In genomic region chr13:100516213-100517105, GRCm38 (mm10) we compare ENCODE assay signal across 8 mouse cellular contexts. TPM values are rescaled to one million over a fixed set of nuclear protein-coding genes. Genes with fewer than 3 reads are reported as not detected.
DNase-seq lines count a peak whose midpoint lies in the region; ATAC-seq and TF ChIP-seq lines count a peak whose summit lies in the region.

No protein-coding gene starts in this region.

- no peaks in the 10 kb centered on the region for H3K36me3 ChIP-seq in hindbrain, embryonic 11.5 days (ENCODE audit: control insufficient read depth, insufficient read depth, low read length)
- H3K36me3 ChIP-seq in hindbrain, embryonic 13.5 days = no peaks in the 10 kb centered on the region
- no peaks in the 10 kb centered on the region for H3K36me3 ChIP-seq in lung, postnatal 0 days (ENCODE audit: insufficient read depth, low read length)
- no peaks in the 10 kb centered on the region for H3K36me3 ChIP-seq in heart, embryonic 10.5 days

- H3K9ac ChIP-seq in hindbrain, embryonic 11.5 days (ENCODE audit: low read depth, low read length) = no peak overlapping the region
- no peak overlapping the region for H3K9ac ChIP-seq in hindbrain, embryonic 13.5 days
- H3K9ac ChIP-seq in lung, postnatal 0 days (replicated peaks; ENCODE audit: low read depth) = no peak overlapping the region

- H3K4me2 ChIP-seq in hindbrain, embryonic 11.5 days (replicated peaks; ENCODE audit: low read depth, low read length) = no peak overlapping the region
- H3K4me2 ChIP-seq in hindbrain, embryonic 13.5 days = no peak overlapping the region
- 0 out of 2 replicates have a peak overlapping the region, but pooled peaks have one; percentile 9 for H3K4me2 ChIP-seq in lung, postnatal 0 days (replicated peaks; ENCODE audit: low read depth, low read length)

- 54% methylated on average over 12 of the region's 12 CpGs for WGBS in hindbrain, embryonic 11.5 days
- 57% methylated on average over 12 of the region's 12 CpGs for WGBS in hindbrain, embryonic 13.5 days
- 50% methylated on average over 12 of the region's 12 CpGs for WGBS in lung, postnatal 0 days
- 53% methylated on average over 12 of the region's 12 CpGs for whole genome bisulfite sequencing in heart, embryonic 10.5 days

- POLR2A ChIA-PET in Patski (lab: Charles Lee) = no interaction called here

- H3K4me3 ChIP-seq in hindbrain, embryonic 11.5 days (ENCODE audit: low read depth, low read length) = no peak overlapping the region
- H3K4me3 ChIP-seq in hindbrain, embryonic 13.5 days = no peak overlapping the region
- H3K4me3 ChIP-seq in lung, postnatal 0 days (ENCODE audit: low read depth, low read length) = no peak overlapping the region
- no peak overlapping the region for H3K4me3 ChIP-seq in heart, embryonic 10.5 days

- no peaks in the 10 kb centered on the region for H3K9me3 ChIP-seq in hindbrain, embryonic 11.5 days (ENCODE audit: control insufficient read depth, low read length)
- H3K9me3 ChIP-seq in hindbrain, embryonic 13.5 days = no peaks in the 10 kb centered on the region
- H3K9me3 ChIP-seq in lung, postnatal 0 days (ENCODE audit: low read length) = no peaks in the 10 kb centered on the region
- no peaks in the 10 kb centered on the region for H3K9me3 ChIP-seq in heart, embryonic 10.5 days

- ATAC-seq in hindbrain, embryonic 11.5 days (ENCODE audit: low FRiP score) = no peak
- no peak for ATAC-seq in hindbrain, embryonic 13.5 days (ENCODE audit: low FRiP score)
- ATAC-seq in Patski = peak; percentile 74
- ATAC-seq in lung, postnatal 0 days = peak; percentile 81
- no peak for ATAC-seq in erythroid progenitor cell, adult 5-6 weeks (replicated peaks; ENCODE audit: low FRiP score, poor library complexity, severe bottlenecking)

- TF ChIP-seq EP300 in lung, postnatal 0 days (IDR thresholded peaks at IDR 0.05) = peak; percentile 73

- CTCF ChIA-PET in Patski (lab: Charles Lee) = interaction anchor here (1.0 to 1.6 kb wide), 4 partner anchors 10 to 24 kb away, joined by 3 to 5 read pairs (median 3); partner anchors contain the start of gene Gtf2h2

- in situ Hi-C loops in Patski (cut with MboI; ENCODE audit: low pct_unique_long_range_greater_than_20kb) = no loop called here

- no peak for TF ChIP-seq CTCF in Patski (IDR thresholded peaks at IDR 0.05)
- TF ChIP-seq CTCF in lung, postnatal 0 days (IDR thresholded peaks at IDR 0.05) = no peak

- 0 out of 2 replicates have a peak overlapping the region, but pooled peaks have one; percentile 13 for H3K27ac ChIP-seq in hindbrain, embryonic 11.5 days (ENCODE audit: low read depth, low read length)
- H3K27ac ChIP-seq in hindbrain, embryonic 13.5 days = no peak overlapping the region; the same call in 1 of the 2 replicates
- H3K27ac ChIP-seq in lung, postnatal 0 days (ENCODE audit: low read length) = peak overlapping the region; percentile 33; the same call in 1 of the 2 replicates
- no peak overlapping the region for H3K27ac ChIP-seq in heart, embryonic 10.5 days

- intact Hi-C loops in gastrocnemius, postnatal 14 days (cut with DNase I; ENCODE audit: low total_unique reads) = no loop called here

- DNase-seq in hindbrain, embryonic 11.5 days (ENCODE audit: low spot score) = peak; percentile 9
- DNase-seq in Patski (ENCODE audit: low read depth, low spot score) = no peak
- DNase-seq in fat pad, adult 2 months (ENCODE audit: extremely low read depth, low read depth, low spot score) = peak; percentile 86
- peak; percentile 61 for DNase-seq in lung, postnatal 0 days (ENCODE audit: low spot score)
- DNase-seq in heart, embryonic 10.5 days (ENCODE audit: low spot score) = no peak
- no peak for DNase-seq in gastrocnemius, postnatal 14 days

- H3K27me3 ChIP-seq in hindbrain, embryonic 11.5 days (ENCODE audit: control insufficient read depth, insufficient read depth, low read length) = no peaks in the 10 kb centered on the region
- no peaks in the 10 kb centered on the region for H3K27me3 ChIP-seq in hindbrain, embryonic 13.5 days
- no peaks in the 10 kb centered on the region for H3K27me3 ChIP-seq in Patski
- H3K27me3 ChIP-seq in lung, postnatal 0 days (replicated peaks; ENCODE audit: insufficient read depth, low read length) = no peaks in the 10 kb centered on the region
- no peaks in the 10 kb centered on the region for H3K27me3 ChIP-seq in heart, embryonic 10.5 days (ENCODE audit: insufficient read depth, poor library complexity, severe bottlenecking)

- H3K4me1 ChIP-seq in hindbrain, embryonic 11.5 days (replicated peaks; ENCODE audit: control insufficient read depth, insufficient read depth, low read length) = no peaks in the 10 kb centered on the region
- no peaks in the 10 kb centered on the region for H3K4me1 ChIP-seq in hindbrain, embryonic 13.5 days (replicated peaks)
- peaks cover 5% of the 10 kb centered on the region; the same call in 1 of the 2 replicates for H3K4me1 ChIP-seq in lung, postnatal 0 days (ENCODE audit: insufficient read depth, low read depth, low read length)
- H3K4me1 ChIP-seq in heart, embryonic 10.5 days = peaks cover 6% of the 10 kb centered on the region; the same call in 1 of the 2 replicates

RNA-seq across cellular contexts. Expression of gene Gtf2h2, which starts 24.1 kb away (rescaled TPM):
- 89.2 and 97.7 TPM in 2 replicates for polyA plus RNA-seq in hindbrain, embryonic 11.5 days (2014; fragmentation: Nextera tagmentation; extraction: Ambion mirVana)
- 73.2 and 79.5 TPM in 2 replicates for polyA plus RNA-seq in hindbrain, embryonic 13.5 days (2015; fragmentation: Nextera tagmentation; extraction: Ambion mirVana)
- 38.9 TPM for polyA plus RNA-seq in Patski (2021)
- polyA plus RNA-seq in lung, postnatal 0 days (2015; fragmentation: Nextera tagmentation; extraction: Ambion mirVana) = 22.9 and 35.5 TPM in 2 replicates
- polyA plus RNA-seq in heart, embryonic 10.5 days (2016; fragmentation: Nextera tagmentation; extraction: Ambion mirVana) = 58.9 and 73.5 TPM in 2 replicates
- total RNA-seq in erythroid progenitor cell, adult 5-6 weeks (2015; ENCODE audit: low replicate concordance) = 13.4 and 25.9 TPM in 2 replicates
- 13.9 and 15.7 TPM in 2 replicates for total RNA-seq in erythroid progenitor cell, adult 5-6 weeks (2017; ENCODE audit: low replicate concordance)
- total RNA-seq in gastrocnemius, postnatal 14 days (2021) = 10 to 100 TPM; 21.9 to 26.2 TPM

RNA-seq across cellular contexts. Expression of gene Ocln, which starts 36.1 kb away (rescaled TPM):
- 5.8 TPM in 2 replicates for polyA plus RNA-seq in hindbrain, embryonic 11.5 days (2014; fragmentation: Nextera tagmentation; extraction: Ambion mirVana)
- polyA plus RNA-seq in hindbrain, embryonic 13.5 days (2015; fragmentation: Nextera tagmentation; extraction: Ambion mirVana) = 5.4 and 9.1 TPM in 2 replicates
- 12.1 TPM for polyA plus RNA-seq in Patski (2021)
- polyA plus RNA-seq in lung, postnatal 0 days (2015; fragmentation: Nextera tagmentation; extraction: Ambion mirVana) = 71.0 and 76.9 TPM in 2 replicates
- 1.7 and 4.8 TPM in 2 replicates for polyA plus RNA-seq in heart, embryonic 10.5 days (2016; fragmentation: Nextera tagmentation; extraction: Ambion mirVana)
- total RNA-seq in erythroid progenitor cell, adult 5-6 weeks (2015; ENCODE audit: low replicate concordance) = not detected in 2 replicates
- total RNA-seq in erythroid progenitor cell, adult 5-6 weeks (2017; ENCODE audit: low replicate concordance) = not detected in 2 replicates
- under 1 TPM; 0.18 to 0.51 TPM for total RNA-seq in gastrocnemius, postnatal 14 days (2021)

Comparison
In these comparisons a context has a peak if more than half of its experiments do, and no peak if none do; other contexts are left out.
1. H3K27ac ChIP-seq: peak in hindbrain, embryonic 11.5 days (single experiment) and lung, postnatal 0 days (single experiment); none in hindbrain, embryonic 13.5 days (single experiment) and heart, embryonic 10.5 days (single experiment).
2. ATAC-seq: peak in Patski (single experiment) and lung, postnatal 0 days (single experiment); none in hindbrain, embryonic 11.5 days (single experiment), hindbrain, embryonic 13.5 days (single experiment) and erythroid progenitor cell, adult 5-6 weeks (single experiment).
3. DNase-seq: peak in hindbrain, embryonic 11.5 days (single experiment), fat pad, adult 2 months (single experiment) and lung, postnatal 0 days (single experiment); none in Patski (single experiment), heart, embryonic 10.5 days (single experiment) and gastrocnemius, postnatal 14 days (single experiment).